Mouse (Mus musculus): Measurements from ENCODE around the gene Gm10401. TPM values are rescaled to one million over a fixed set of nuclear protein-coding genes. Genes with fewer than 3 reads are reported as not detected.

The Gm10401 gene
- polyA plus RNA-seq, 1 experiment from 2014 or later: 46.5 TPM

Other genes with a start within 250 kb of the Gm10401 start
- gene 4930519G04Rik, start 244.6 kb downstream of the Gm10401 start, polyA plus RNA-seq (2014; fragmentation: Nextera tagmentation; extraction: Ambion mirVana): 0.08 TPM in 1 of 2 replicates, not detected in the other
- gene Gm9936, start 239.6 kb downstream of the Gm10401 start, polyA plus RNA-seq (2014; fragmentation: Nextera tagmentation; extraction: Ambion mirVana): 0.13 and 0.38 TPM in 2 replicates
- gene Oasl2, start 201.4 kb downstream of the Gm10401 start, polyA plus RNA-seq (2014; fragmentation: Nextera tagmentation; extraction: Ambion mirVana): 5.1 and 8.3 TPM in 2 replicates
- 1.7 and 2.3 TPM in 2 replicates for gene Oasl1, start 175.1 kb downstream of the Gm10401 start, polyA plus RNA-seq (2014; fragmentation: Nextera tagmentation; extraction: Ambion mirVana)
- gene 2210016L21Rik, start 156.1 kb downstream of the Gm10401 start, polyA plus RNA-seq (2014; fragmentation: Nextera tagmentation; extraction: Ambion mirVana): 45.2 and 57.7 TPM in 2 replicates
- gene Hnf1a, start 127.2 kb downstream of the Gm10401 start, polyA plus RNA-seq (2014; fragmentation: Nextera tagmentation; extraction: Ambion mirVana): 8.4 and 10.0 TPM in 2 replicates
- 21.1 and 21.5 TPM in 2 replicates for gene Sppl3, start 87.2 kb downstream of the Gm10401 start, polyA plus RNA-seq (2014; fragmentation: Nextera tagmentation; extraction: Ambion mirVana)
- gene Acads, start 21.1 kb upstream of the Gm10401 start, polyA plus RNA-seq (2014; fragmentation: Nextera tagmentation; extraction: Ambion mirVana): 53.3 and 57.3 TPM in 2 replicates
- gene Unc119b, start 36.7 kb upstream of the Gm10401 start, polyA plus RNA-seq (2014; fragmentation: Nextera tagmentation; extraction: Ambion mirVana): 30.6 and 31.0 TPM in 2 replicates
- 70.5 and 71.6 TPM in 2 replicates for gene Mlec, start 59.9 kb upstream of the Gm10401 start, polyA plus RNA-seq (2014; fragmentation: Nextera tagmentation; extraction: Ambion mirVana)
- gene Cabp1, start 96.1 kb upstream of the Gm10401 start, polyA plus RNA-seq (2014; fragmentation: Nextera tagmentation; extraction: Ambion mirVana): 1.2 and 1.3 TPM in 2 replicates
- gene Pop5, start 137.5 kb upstream of the Gm10401 start, polyA plus RNA-seq (2014; fragmentation: Nextera tagmentation; extraction: Ambion mirVana): 134 and 140 TPM in 2 replicates
- gene Rnf10, start 174.6 kb upstream of the Gm10401 start, polyA plus RNA-seq (2014; fragmentation: Nextera tagmentation; extraction: Ambion mirVana): 67.5 and 69.6 TPM in 2 replicates
- 54.4 and 57.6 TPM in 2 replicates for gene Coq5, start 181.4 kb upstream of the Gm10401 start, polyA plus RNA-seq (2014; fragmentation: Nextera tagmentation; extraction: Ambion mirVana)
- gene Dynll1, start 202.7 kb upstream of the Gm10401 start, polyA plus RNA-seq (2014; fragmentation: Nextera tagmentation; extraction: Ambion mirVana): 1,564 and 1,605 TPM in 2 replicates
- 226 and 231 TPM in 2 replicates for gene Srsf9, start 228.9 kb upstream of the Gm10401 start, polyA plus RNA-seq (2014; fragmentation: Nextera tagmentation; extraction: Ambion mirVana)
- 33.7 and 40.2 TPM in 2 replicates for gene Gatc, start 242.9 kb upstream of the Gm10401 start, polyA plus RNA-seq (2014; fragmentation: Nextera tagmentation; extraction: Ambion mirVana)
- gene Triap1, start 242.9 kb upstream of the Gm10401 start, polyA plus RNA-seq (2014; fragmentation: Nextera tagmentation; extraction: Ambion mirVana): 59.8 and 65.9 TPM in 2 replicates